Mouse (Mus musculus) cerebellum, adult 2 months (tissue): ENCODE measurements around the gene Olfr1410.

Experiments used
- CTCF ChIP-seq: fragments of 200-500 bp; IDR thresholded peaks from 2 replicates; pipeline ENCODE4 v1.5.1; 2011; ENCODE audit warnings: low read depth, mild to moderate bottlenecking, control low read depth, low read length, moderate library complexity, borderline replicate concordance; ENCODE audit not compliant: insufficient read depth
- POLR2A ChIP-seq: fragments of 200-500 bp; IDR thresholded peaks from 2 replicates; pipeline ENCODE4 v1.6.1; 2011; ENCODE audit warnings: low read length, control low read depth, borderline replicate concordance; ENCODE audit not compliant: insufficient read depth

DNA sequence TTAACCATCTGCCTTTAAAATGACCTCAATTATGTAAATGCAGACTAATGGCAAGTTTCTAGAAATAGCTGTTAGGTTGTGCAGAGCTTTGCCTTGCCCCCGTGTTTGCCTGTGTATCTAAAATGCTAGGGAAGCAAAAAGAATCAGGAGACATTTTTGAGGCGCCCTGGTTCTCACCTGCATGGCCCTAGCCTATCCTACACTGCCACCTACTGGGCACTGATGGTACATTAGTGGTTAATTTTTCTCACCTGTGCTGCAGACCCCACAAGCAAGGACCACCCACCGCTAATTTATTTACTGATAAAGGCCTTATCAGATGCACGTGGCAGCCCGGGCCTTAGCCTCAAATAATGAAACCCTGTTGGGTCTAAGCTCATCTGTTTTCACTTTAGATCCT, 5.4 kb downstream of the Olfr1410 start:
- no peak for TF ChIP-seq POLR2A
- peak; percentile 92 for TF ChIP-seq CTCF
